Mouse (Mus musculus): ENCODE measurements around the gene Nmnat1. TPM values are rescaled to one million over a fixed set of nuclear protein-coding genes. Genes with fewer than 3 reads are reported as not detected.
A peak's percentile ranks its signal among the peaks of the same experiment; 100 is the strongest.
"Not testable (repeated sequence)": the region's sequence is repeated elsewhere in the genome, so short reads cannot be mapped to it uniquely, and the experiment has no call there.

Gene Nmnat1
- total and polyA plus RNA-seq, 2 experiments from 2014 or later, result 3.6 to 6.4 TPM

- ATAC-seq (no peak), DNase-seq (no peak)
- H3K27ac ChIP-seq (ENCODE audit: low read depth, low read length), result no peak overlapping the region
- H3K36me3 ChIP-seq (ENCODE audit: insufficient read depth), result peaks cover 4% of the 10 kb centered on the region
- H3K4me2 ChIP-seq (ENCODE audit: low read depth), result no peak overlapping the region
- H3K9me3 ChIP-seq (ENCODE audit: low read length), result no peaks in the 10 kb centered on the region
- no peak for TF ChIP-seq CTCF (IDR thresholded peaks at IDR 0.05; ENCODE audit: low read depth)
- no peak overlapping the region for H3K4me3 ChIP-seq (ENCODE audit: low read depth, low read length)
- 96% methylated on average over 3 of the region's 3 CpGs for WGBS
- no peaks in the 10 kb centered on the region for H3K27me3 ChIP-seq (ENCODE audit: insufficient read depth, low read length)
- H3K4me1 ChIP-seq (ENCODE audit: insufficient read depth), result no peaks in the 10 kb centered on the region
- no peak overlapping the region for H3K9ac ChIP-seq
Measured at GRCm38 (mm10) chr4:149469557-149469956, 15.4 kb downstream of the Nmnat1 start.

GRCm38 (mm10) chr4:149463435-149463950 lies 21.5 kb downstream of the Nmnat1 start:
- ATAC-seq (no peak), DNase-seq (no peak)

GRCm38 (mm10) chr4:149462305-149462971 lies 22.6 kb downstream of the Nmnat1 start:
- WGBS, result 91% methylated on average over 6 of the region's 6 CpGs
- H3K4me2 ChIP-seq (ENCODE audit: low read depth), result no peak overlapping the region
- H3K4me1 ChIP-seq (ENCODE audit: insufficient read depth), result no peaks in the 10 kb centered on the region
- no peak for DNase-seq
- H3K27ac ChIP-seq (ENCODE audit: low read depth, low read length), result no peak overlapping the region
- no peak for ATAC-seq
- H3K27me3 ChIP-seq (ENCODE audit: insufficient read depth, low read length), result no peaks in the 10 kb centered on the region
- H3K36me3 ChIP-seq (ENCODE audit: insufficient read depth), result no peaks in the 10 kb centered on the region
- H3K9ac ChIP-seq, result no peak overlapping the region
- H3K4me3 ChIP-seq (ENCODE audit: low read depth, low read length), result no peak overlapping the region
- H3K9me3 ChIP-seq (ENCODE audit: low read length), result no peaks in the 10 kb centered on the region
- no peak for TF ChIP-seq CTCF (IDR thresholded peaks at IDR 0.05; ENCODE audit: low read depth)

More at GRCm38 (mm10) chr4:149463435-149463950, 21.5 kb downstream of the Nmnat1 start:
- no peak overlapping the region for H3K4me3 ChIP-seq (ENCODE audit: low read depth, low read length)
- 84% methylated on average over 6 of the region's 6 CpGs for WGBS
- no peaks in the 10 kb centered on the region for H3K36me3 ChIP-seq (ENCODE audit: insufficient read depth)
- no peaks in the 10 kb centered on the region for H3K9me3 ChIP-seq (ENCODE audit: low read length)
- TF ChIP-seq CTCF (IDR thresholded peaks at IDR 0.05; ENCODE audit: low read depth), result no peak
- H3K27ac ChIP-seq (ENCODE audit: low read depth, low read length), result no peak overlapping the region
- no peaks in the 10 kb centered on the region for H3K4me1 ChIP-seq (ENCODE audit: insufficient read depth)
- H3K27me3 ChIP-seq (ENCODE audit: insufficient read depth, low read length), result no peaks in the 10 kb centered on the region
- H3K4me2 ChIP-seq (ENCODE audit: low read depth), result no peak overlapping the region
- H3K9ac ChIP-seq, result no peak overlapping the region

DNA sequence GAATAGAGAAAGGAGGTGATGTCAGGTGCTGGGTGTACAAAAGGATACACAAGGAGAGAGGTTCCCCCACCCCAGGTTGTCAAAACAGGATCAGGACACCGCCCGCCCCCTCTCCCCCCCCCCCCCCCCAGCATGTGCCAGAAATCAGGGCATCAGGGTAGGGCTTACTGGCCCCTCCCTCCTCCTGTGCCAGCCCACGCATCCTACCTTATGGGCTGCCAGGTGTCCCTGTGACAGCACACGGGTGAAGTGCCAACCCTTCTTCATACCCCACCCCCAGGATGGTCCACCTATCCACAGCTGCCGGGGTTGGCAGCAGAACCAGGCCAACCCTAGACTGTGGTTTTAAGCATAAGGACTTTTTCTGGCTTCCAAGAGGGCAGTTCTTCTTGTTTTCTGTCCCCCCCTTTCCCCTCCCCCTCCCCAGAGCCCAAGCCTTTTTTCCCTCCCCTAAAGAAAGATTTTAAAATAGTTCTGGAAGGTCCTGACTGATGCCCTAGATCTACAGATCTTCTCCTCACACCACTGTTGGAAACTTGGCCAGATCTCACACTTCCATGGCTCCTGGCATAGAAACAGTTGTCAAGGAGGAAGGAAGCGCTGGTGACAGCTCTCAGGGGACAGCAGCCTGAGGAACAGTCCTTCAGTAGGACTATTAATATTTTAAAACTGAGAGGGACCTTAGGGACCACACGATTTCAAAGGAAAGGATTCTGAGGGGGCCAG lies 23.3 kb downstream of the Nmnat1 start:
- 60% methylated on average over 6 of the region's 7 CpGs for WGBS
- no peak for ATAC-seq
- no peak for TF ChIP-seq CTCF (IDR thresholded peaks at IDR 0.05; ENCODE audit: low read depth)
- Histone ChIP-seq H3K4me2 (ENCODE audit: low read depth) (no peak overlapping the region), H3K4me3 (ENCODE audit: low read depth, low read length) (no peak overlapping the region), H3K27ac (ENCODE audit: low read depth, low read length) (no peak overlapping the region), H3K9me3 (ENCODE audit: low read length) (no peaks in the 10 kb centered on the region), H3K27me3 (ENCODE audit: insufficient read depth, low read length) (no peaks in the 10 kb centered on the region), H3K4me1 (ENCODE audit: insufficient read depth) (no peaks in the 10 kb centered on the region), H3K36me3 (ENCODE audit: insufficient read depth) (no peaks in the 10 kb centered on the region), H3K9ac (no peak overlapping the region)
- no peak for DNase-seq

GRCm38 (mm10) chr4:149460475-149460874 lies 24.5 kb downstream of the Nmnat1 start:
- 100% methylated on average over 2 of the region's 2 CpGs for WGBS
- H3K4me1 ChIP-seq (ENCODE audit: insufficient read depth); DNase-seq; H3K9ac ChIP-seq; H3K4me2 ChIP-seq (ENCODE audit: low read depth); ATAC-seq; H3K27ac ChIP-seq (ENCODE audit: low read depth, low read length); H3K27me3 ChIP-seq (ENCODE audit: insufficient read depth, low read length); H3K36me3 ChIP-seq (ENCODE audit: insufficient read depth); H3K4me3 ChIP-seq (ENCODE audit: low read depth, low read length); H3K9me3 ChIP-seq (ENCODE audit: low read length): not testable (repeated sequence)
- peak; percentile 22; the same call in 1 of the 2 replicates for TF ChIP-seq CTCF (IDR thresholded peaks at IDR 0.05; ENCODE audit: low read depth)

DNA sequence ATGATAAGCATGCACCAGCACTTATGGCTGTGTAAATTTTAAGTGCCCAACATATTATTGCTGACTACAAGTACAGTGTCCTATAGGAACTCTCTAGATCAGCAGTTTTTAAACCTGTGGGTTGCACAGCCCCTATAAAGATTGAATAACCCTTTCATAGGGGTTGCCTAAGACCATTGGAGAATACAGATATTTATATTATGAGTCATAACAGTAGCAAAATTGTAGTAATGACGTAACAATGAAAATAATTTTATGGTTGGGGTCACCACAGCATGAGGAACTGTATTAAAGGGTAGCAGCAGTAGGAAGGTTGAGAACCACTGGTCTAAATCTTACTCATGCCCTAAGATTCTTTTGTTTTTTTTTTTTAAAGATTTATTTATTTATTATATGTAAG lies 25.6 kb downstream of the Nmnat1 start:
- Histone ChIP-seq H3K4me3 (ENCODE audit: low read depth, low read length) (no peak overlapping the region), H3K36me3 (ENCODE audit: insufficient read depth) (no peaks in the 10 kb centered on the region)
- no peak for TF ChIP-seq CTCF (IDR thresholded peaks at IDR 0.05; ENCODE audit: low read depth)

DNA sequence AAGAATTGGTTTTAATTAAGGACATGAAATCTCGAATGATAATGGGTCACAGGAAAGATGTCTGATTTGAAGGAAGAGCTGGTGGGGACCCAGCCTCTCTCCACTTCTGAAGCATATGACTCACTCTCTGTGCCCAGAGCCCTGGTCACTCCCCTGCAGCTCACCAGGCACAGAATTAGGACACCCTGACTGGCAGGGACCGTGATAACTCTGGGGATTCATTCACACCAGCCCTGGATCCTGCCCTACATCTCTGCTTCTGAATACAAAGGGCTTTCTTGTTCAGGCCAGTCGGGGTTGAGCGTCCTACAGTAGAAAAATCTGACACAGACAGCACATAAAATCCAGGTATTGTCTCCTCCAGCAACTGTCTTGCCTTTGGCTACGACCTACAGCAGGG lies 26.5 kb downstream of the Nmnat1 start:
- no peak for TF ChIP-seq CTCF (IDR thresholded peaks at IDR 0.05; ENCODE audit: low read depth)
- Histone ChIP-seq H3K36me3 (ENCODE audit: insufficient read depth) (no peaks in the 10 kb centered on the region), H3K4me2 (ENCODE audit: low read depth) (no peak overlapping the region), H3K9me3 (ENCODE audit: low read length) (no peaks in the 10 kb centered on the region), H3K9ac (no peak overlapping the region), H3K27me3 (ENCODE audit: insufficient read depth, low read length) (no peaks in the 10 kb centered on the region), H3K27ac (ENCODE audit: low read depth, low read length) (no peak overlapping the region), H3K4me1 (ENCODE audit: insufficient read depth) (no peaks in the 10 kb centered on the region), H3K4me3 (ENCODE audit: low read depth, low read length) (no peak overlapping the region)
- DNase-seq (no peak), ATAC-seq (no peak; the same call in 1 of the 2 replicates)
- WGBS, result 59% methylated on average over 5 of the region's 5 CpGs

More for the DNA sequence above, 25.6 kb downstream of the Nmnat1 start:
- DNase-seq (no peak), ATAC-seq (no peak)
- H3K27ac ChIP-seq (ENCODE audit: low read depth, low read length), result no peak overlapping the region
- H3K27me3 ChIP-seq (ENCODE audit: insufficient read depth, low read length), result no peaks in the 10 kb centered on the region
- no peaks in the 10 kb centered on the region for H3K4me1 ChIP-seq (ENCODE audit: insufficient read depth)
- no peak overlapping the region for H3K9ac ChIP-seq
- no peaks in the 10 kb centered on the region for H3K9me3 ChIP-seq (ENCODE audit: low read length)
- 94% methylated on average over 1 of the region's 1 CpGs for WGBS
- H3K4me2 ChIP-seq (ENCODE audit: low read depth), result no peak overlapping the region
